Mouse (Mus musculus): ENCODE results near the gene Map2.

- no peak for TF ChIP-seq EP300 (IDR thresholded peaks at IDR 0.05; ENCODE audit: insufficient read depth, low read depth, low read length)
- no peak for TF ChIP-seq CTCF (IDR thresholded peaks at IDR 0.05; ENCODE audit: low read depth, low read length)
These were observed 20.1 kb downstream of the Map2 start for GRCm38 (mm10) chr1:66195040-66195726.

Data from ES-Bruce4 (cell line).